Mouse (Mus musculus) skeletal muscle tissue, adult 2 months (tissue): ENCODE data around the gene Rpp21.
"Not testable (repeated sequence)": the region's sequence is repeated elsewhere in the genome, so short reads cannot be mapped to it uniquely, and the experiment has no call there.

ENCODE experiments used
- DNase-seq: peaks from one replicate; pipeline ENCODE4 v3.0.0-alpha.2; 2012; ENCODE audit warnings: low read depth, low spot score

Gene Rpp21

GRCm38 (mm10) chr17:36235300-36235699 lies 22.6 kb downstream of the Rpp21 start:
- DNase-seq: not testable (repeated sequence)

GRCm38 (mm10) chr17:36233572-36233971 lies 24.3 kb downstream of the Rpp21 start:
- no peak for DNase-seq

GRCm38 (mm10) chr17:36231318-36231717 lies 26.6 kb downstream of the Rpp21 start:
- peak; percentile 99 for DNase-seq

GRCm38 (mm10) chr17:36229046-36229445 lies 28.8 kb downstream of the Rpp21 start:
- DNase-seq: no peak

GRCm38 (mm10) chr17:36226921-36227320 lies 30.9 kb downstream of the Rpp21 start:
- DNase-seq: no peak

- DNase-seq: no peak
Observed at GRCm38 (mm10) chr17:36225231-36225824, 32.5 kb downstream of the Rpp21 start.

GRCm38 (mm10) chr17:36224451-36224850 lies 33.4 kb downstream of the Rpp21 start:
- no peak for DNase-seq

GRCm38 (mm10) chr17:36218594-36219155 lies 39.2 kb downstream of the Rpp21 start:
- DNase-seq: no peak

GRCm38 (mm10) chr17:36215586-36215985 lies 42.3 kb downstream of the Rpp21 start:
- no peak for DNase-seq

GRCm38 (mm10) chr17:36206846-36207245 lies 51.0 kb downstream of the Rpp21 start:
- no peak for DNase-seq

- DNase-seq: no peak
Observed at GRCm38 (mm10) chr17:36205862-36206261, 52.0 kb downstream of the Rpp21 start.
